Mouse (Mus musculus) embryonic facial prominence, embryonic 13.5 days (tissue): ENCODE measurements around the gene Elf2. TPM values are rescaled to one million over a fixed set of nuclear protein-coding genes. Genes with fewer than 3 reads are reported as not detected.
A peak's percentile ranks its signal among the peaks of the same experiment; 100 is the strongest.
"Not testable (repeated sequence)": the region's sequence is repeated elsewhere in the genome, so short reads cannot be mapped to it uniquely, and the experiment has no call there.

Source experiments
- ATAC-seq: fragments of 200-750 bp; cut with Nextera tagmentation; 2 replicates; pipeline ENCODE4 v1.8.0; 2017; ENCODE audit warnings: low read depth; ENCODE audit not compliant: insufficient number of reproducible peaks, insufficient read depth, low FRiP score, low TSS enrichment
- H3K27ac ChIP-seq: fragments of 300-500 bp; sonication (generic); 2 replicates; pipeline ENCODE4 v1.5.1; 2015; ENCODE audit warnings: moderate library complexity, mild to moderate bottlenecking, inconsistent platforms
- H3K27me3 ChIP-seq: fragments of 300-500 bp; sonication (generic); 2 replicates; pipeline ENCODE4 v1.6.1; 2015; ENCODE audit warnings: mild to moderate bottlenecking, inconsistent platforms
- H3K36me3 ChIP-seq: fragments of 300-500 bp; sonication (generic); 2 replicates; pipeline ENCODE4 v1.6.1; 2015; ENCODE audit warnings: mild to moderate bottlenecking, inconsistent platforms
- H3K4me1 ChIP-seq: fragments of 300-500 bp; sonication (generic); 2 replicates; pipeline ENCODE4 v1.6.1; 2015; ENCODE audit warnings: inconsistent platforms
- H3K4me2 ChIP-seq: fragments of 300-500 bp; sonication (generic); 2 replicates; pipeline ENCODE4 v1.6.1; 2015; ENCODE audit warnings: moderate library complexity, mild to moderate bottlenecking, inconsistent platforms
- H3K4me3 ChIP-seq: fragments of 300-500 bp; sonication (generic); 2 replicates; pipeline ENCODE4 v1.5.1; 2015; ENCODE audit warnings: mild to moderate bottlenecking, inconsistent platforms
- H3K9ac ChIP-seq: fragments of 300-500 bp; sonication (generic); 2 replicates; pipeline ENCODE4 v1.6.1; 2015; ENCODE audit warnings: mild to moderate bottlenecking, inconsistent platforms
- H3K9me3 ChIP-seq: fragments of 300-500 bp; sonication (generic); 2 replicates; pipeline ENCODE4 v1.6.1; 2016; ENCODE audit warnings: inconsistent platforms
- WGBS: fragments of 180-500 bp; shearing (Covaris S2); methylation state at CpG from one replicate; pipeline ENCODE4 v1.1.7; 2015; ENCODE audit warnings: mixed read lengths; 5-methylcytosine and 5-hydroxymethylcytosine counted together
- polyA plus RNA-seq: library from polyadenylated mRNA; unstranded; fragments of >200 nt; fragmentation: Nextera tagmentation; extraction: Ambion mirVana; gene quantifications from 2 replicates; pipeline ENCODE4 v1.2.1, GENCODE M21; 2015

The Elf2 gene
- polyA plus RNA-seq, 1 experiment from 2014 or later: 64.5 TPM

- Histone ChIP-seq H3K27ac (peak overlapping the region; percentile 74), H3K4me3 (peak overlapping the region; percentile 58), H3K4me1 (peaks cover 6% of the 10 kb centered on the region), H3K27me3 (peaks cover 2% of the 10 kb centered on the region; the same call in 1 of the 2 replicates), H3K36me3 (no peaks in the 10 kb centered on the region), H3K4me2 (peak overlapping the region; percentile 71), H3K9ac (peak overlapping the region; percentile 70), H3K9me3 (no peaks in the 10 kb centered on the region)
- under 1% methylated on average over 50 of the region's 50 CpGs for WGBS
- peak; percentile 78 for ATAC-seq
These were observed 18.4 kb upstream of the Elf2 start for GRCm38 (mm10) chr3:51358660-51359557.

DNA sequence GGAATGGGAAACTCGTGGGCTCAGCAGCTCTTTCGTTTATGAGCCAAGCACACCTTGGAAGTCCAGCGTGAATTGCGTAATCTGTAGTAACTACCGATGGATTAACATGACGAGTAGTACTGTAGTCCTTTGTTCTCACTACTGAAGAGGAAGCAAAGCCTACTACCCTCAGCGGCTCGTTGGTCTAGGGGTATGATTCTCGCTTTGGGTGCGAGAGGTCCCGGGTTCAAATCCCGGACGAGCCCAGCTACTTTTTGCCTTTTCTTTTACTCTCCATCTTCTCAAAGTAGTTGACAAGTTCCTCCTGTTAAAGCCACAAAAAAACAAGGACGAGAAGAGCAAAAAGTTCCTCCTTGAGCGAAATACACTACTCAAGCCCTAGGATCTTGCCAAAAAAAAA lies 17.7 kb upstream of the Elf2 start:
- Histone ChIP-seq H3K9me3 (no peaks in the 10 kb centered on the region), H3K4me2 (peak overlapping the region; percentile 71), H3K4me3 (peak overlapping the region; percentile 58), H3K4me1 (peaks cover 6% of the 10 kb centered on the region), H3K36me3 (no peaks in the 10 kb centered on the region), H3K27me3 (no peaks in the 10 kb centered on the region), H3K9ac (peak overlapping the region; percentile 56), H3K27ac (no peak overlapping the region)
- peak; percentile 57; the same call in 1 of the 2 replicates for ATAC-seq
- under 1% methylated on average over 15 of the region's 15 CpGs for WGBS

- Histone ChIP-seq H3K9ac (peak overlapping the region; percentile 56), H3K9me3 (no peaks in the 10 kb centered on the region), H3K4me2 (peak overlapping the region; percentile 71), H3K27me3 (no peaks in the 10 kb centered on the region), H3K27ac (no peak overlapping the region), H3K4me3 (peak overlapping the region; percentile 58), H3K4me1 (peaks cover 6% of the 10 kb centered on the region), H3K36me3 (no peaks in the 10 kb centered on the region)
- ATAC-seq: no peak
- 7% methylated on average over 14 of the region's 14 CpGs for WGBS
These were observed 17.2 kb upstream of the Elf2 start for GRCm38 (mm10) chr3:51357624-51358023.

DNA sequence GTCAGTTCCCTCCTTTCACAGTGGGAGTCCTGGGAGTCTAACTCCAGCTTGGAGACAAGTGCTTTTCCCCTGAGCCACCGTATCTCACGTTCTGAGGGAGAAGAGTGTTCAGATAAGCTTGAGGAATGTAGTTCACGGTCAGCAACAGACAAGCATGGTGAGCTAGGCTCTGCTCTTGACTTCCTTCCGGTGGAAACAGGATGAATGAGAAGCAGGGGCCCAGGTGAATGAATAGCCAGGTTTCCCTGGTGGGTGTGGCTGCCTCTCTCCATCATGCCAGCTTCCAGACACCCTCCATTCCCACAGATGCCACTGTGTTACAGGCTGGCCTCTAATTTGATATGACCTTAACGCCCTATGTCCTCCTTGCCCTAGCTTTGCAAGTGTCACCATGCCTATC lies 16.6 kb upstream of the Elf2 start:
- Histone ChIP-seq H3K27me3 (no peaks in the 10 kb centered on the region), H3K27ac (no peak overlapping the region), H3K4me2 (peak overlapping the region; percentile 71), H3K36me3 (no peaks in the 10 kb centered on the region), H3K9me3 (no peaks in the 10 kb centered on the region), H3K4me1 (peaks cover 6% of the 10 kb centered on the region), H3K4me3 (no peak overlapping the region), H3K9ac (no peak overlapping the region)
- no peak for ATAC-seq
- 45% methylated on average over 5 of the region's 5 CpGs for WGBS

- not testable (repeated sequence) for H3K4me3 ChIP-seq, H3K4me2 ChIP-seq, H3K9ac ChIP-seq, H3K27me3 ChIP-seq, H3K36me3 ChIP-seq, H3K4me1 ChIP-seq, H3K9me3 ChIP-seq, ATAC-seq, H3K27ac ChIP-seq
- 84% methylated on average over 6 of the region's 6 CpGs for WGBS
These were observed 14.5 kb upstream of the Elf2 start for GRCm38 (mm10) chr3:51354956-51355355.

GRCm38 (mm10) chr3:51354034-51354427 lies 13.6 kb upstream of the Elf2 start:
- 64% methylated on average over 3 of the region's 3 CpGs for WGBS
- H3K4me2 ChIP-seq: no peak overlapping the region

GRCm38 (mm10) chr3:51353325-51354033 lies 13.0 kb upstream of the Elf2 start:
- H3K9me3 ChIP-seq: no peaks in the 10 kb centered on the region
- H3K4me2 ChIP-seq: no peak overlapping the region
- no peak for ATAC-seq
- H3K4me3 ChIP-seq: no peak overlapping the region
- no peak overlapping the region for H3K9ac ChIP-seq
- H3K36me3 ChIP-seq: no peaks in the 10 kb centered on the region
- H3K27ac ChIP-seq: no peak overlapping the region
- H3K4me1 ChIP-seq: no peaks in the 10 kb centered on the region
- no peaks in the 10 kb centered on the region for H3K27me3 ChIP-seq
- 67% methylated on average over 4 of the region's 4 CpGs for WGBS

More at GRCm38 (mm10) chr3:51354034-51354427, 13.6 kb upstream of the Elf2 start:
- no peaks in the 10 kb centered on the region for H3K27me3 ChIP-seq
- no peaks in the 10 kb centered on the region for H3K9me3 ChIP-seq
- no peak overlapping the region for H3K4me3 ChIP-seq
- H3K36me3 ChIP-seq: no peaks in the 10 kb centered on the region
- no peaks in the 10 kb centered on the region for H3K4me1 ChIP-seq
- ATAC-seq: no peak
- no peak overlapping the region for H3K9ac ChIP-seq
- H3K27ac ChIP-seq: no peak overlapping the region

DNA sequence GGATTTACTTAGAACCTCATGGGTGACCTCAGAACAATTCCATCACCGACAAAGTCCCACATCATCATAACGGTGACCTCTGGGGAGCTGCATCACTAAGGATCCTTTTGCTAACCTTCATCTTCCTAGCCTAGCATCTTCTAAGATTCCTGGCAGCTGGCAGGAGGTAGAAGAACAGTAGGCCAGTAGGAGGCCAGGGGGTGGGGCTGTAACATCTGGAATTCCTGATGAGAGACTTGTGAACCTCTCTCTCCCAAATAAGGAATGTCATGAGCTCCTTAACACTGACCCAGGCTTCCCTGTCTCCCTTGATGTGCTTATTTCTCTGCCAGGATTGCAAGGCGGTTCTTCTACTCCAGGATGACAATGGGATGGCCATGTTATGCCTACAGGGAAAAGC lies 10.3 kb upstream of the Elf2 start:
- Histone ChIP-seq H3K4me1 (no peaks in the 10 kb centered on the region), H3K27ac (no peak overlapping the region), H3K36me3 (no peaks in the 10 kb centered on the region), H3K4me2 (no peak overlapping the region), H3K9ac (no peak overlapping the region), H3K27me3 (no peaks in the 10 kb centered on the region), H3K9me3 (no peaks in the 10 kb centered on the region), H3K4me3 (no peak overlapping the region)
- 35% methylated on average over 3 of the region's 3 CpGs for WGBS
- ATAC-seq: no peak

GRCm38 (mm10) chr3:51348646-51349238 lies 8.3 kb upstream of the Elf2 start:
- ATAC-seq: no peak
- H3K36me3 ChIP-seq: no peaks in the 10 kb centered on the region
- H3K9ac ChIP-seq: no peak overlapping the region
- no peak overlapping the region for H3K4me3 ChIP-seq
- H3K4me2 ChIP-seq: no peak overlapping the region
- H3K27ac ChIP-seq: no peak overlapping the region
- no peaks in the 10 kb centered on the region for H3K9me3 ChIP-seq
- no peaks in the 10 kb centered on the region for H3K27me3 ChIP-seq
- 29% methylated on average over 3 of the region's 3 CpGs for WGBS
- H3K4me1 ChIP-seq: no peaks in the 10 kb centered on the region

DNA sequence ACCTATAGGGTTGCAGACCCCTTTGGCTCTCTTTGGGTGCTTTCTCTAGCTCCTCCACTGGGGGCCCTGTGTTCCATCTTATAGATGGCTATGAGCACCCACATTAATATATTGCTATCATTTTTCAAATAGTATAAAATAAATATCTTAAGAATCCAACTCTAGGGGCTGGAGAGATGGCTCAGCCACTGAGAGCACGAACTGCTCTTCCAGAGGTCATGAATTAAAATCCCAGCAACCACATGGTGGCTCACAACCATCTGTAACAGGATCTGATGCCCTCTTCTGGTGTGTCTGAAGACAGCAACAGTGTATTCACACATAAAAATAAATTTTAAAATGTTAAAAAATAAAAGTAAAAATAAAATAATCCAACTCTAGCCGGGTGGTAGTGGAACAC lies 4.6 kb upstream of the Elf2 start:
- ATAC-seq, H3K4me3 ChIP-seq: not testable (repeated sequence)
- 95% methylated on average over 2 of the region's 2 CpGs for WGBS

DNA sequence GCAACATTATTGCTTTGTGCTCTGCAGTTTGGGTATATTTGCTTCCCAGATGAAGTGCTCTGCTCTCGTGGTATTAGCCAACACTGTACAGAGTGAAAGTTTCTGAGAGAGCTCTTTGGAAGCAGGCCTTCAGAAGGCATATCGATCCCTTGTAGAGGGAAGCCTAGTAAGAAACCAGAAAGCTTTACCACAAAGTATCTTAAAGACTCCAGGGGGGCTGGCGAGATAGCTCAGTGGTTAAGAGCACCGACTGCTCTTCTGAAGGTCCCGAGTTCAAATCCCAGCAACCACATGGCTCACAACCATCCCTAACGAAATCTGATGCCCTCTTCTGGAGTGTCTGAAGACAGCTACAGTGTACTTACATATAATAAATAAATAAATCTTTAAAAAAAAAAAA lies 3.7 kb upstream of the Elf2 start:
- not testable (repeated sequence) for H3K27me3 ChIP-seq, H3K27ac ChIP-seq, H3K4me3 ChIP-seq, H3K9ac ChIP-seq, ATAC-seq, H3K36me3 ChIP-seq, H3K4me2 ChIP-seq, H3K4me1 ChIP-seq, H3K9me3 ChIP-seq
- WGBS: 88% methylated on average over 6 of the region's 6 CpGs

More for the DNA sequence above, 4.6 kb upstream of the Elf2 start:
- not testable (repeated sequence) for H3K4me2 ChIP-seq, H3K27me3 ChIP-seq, H3K9me3 ChIP-seq, H3K4me1 ChIP-seq, H3K9ac ChIP-seq, H3K36me3 ChIP-seq, H3K27ac ChIP-seq
